Mouse (Mus musculus): ENCODE data around the gene Rnf214. TPM values are rescaled to one million over a fixed set of nuclear protein-coding genes. Genes with fewer than 3 reads are reported as not detected.

The Rnf214 gene
- polyA plus RNA-seq (2012): 0.96 and 1.3 TPM in 2 replicates

DNA sequence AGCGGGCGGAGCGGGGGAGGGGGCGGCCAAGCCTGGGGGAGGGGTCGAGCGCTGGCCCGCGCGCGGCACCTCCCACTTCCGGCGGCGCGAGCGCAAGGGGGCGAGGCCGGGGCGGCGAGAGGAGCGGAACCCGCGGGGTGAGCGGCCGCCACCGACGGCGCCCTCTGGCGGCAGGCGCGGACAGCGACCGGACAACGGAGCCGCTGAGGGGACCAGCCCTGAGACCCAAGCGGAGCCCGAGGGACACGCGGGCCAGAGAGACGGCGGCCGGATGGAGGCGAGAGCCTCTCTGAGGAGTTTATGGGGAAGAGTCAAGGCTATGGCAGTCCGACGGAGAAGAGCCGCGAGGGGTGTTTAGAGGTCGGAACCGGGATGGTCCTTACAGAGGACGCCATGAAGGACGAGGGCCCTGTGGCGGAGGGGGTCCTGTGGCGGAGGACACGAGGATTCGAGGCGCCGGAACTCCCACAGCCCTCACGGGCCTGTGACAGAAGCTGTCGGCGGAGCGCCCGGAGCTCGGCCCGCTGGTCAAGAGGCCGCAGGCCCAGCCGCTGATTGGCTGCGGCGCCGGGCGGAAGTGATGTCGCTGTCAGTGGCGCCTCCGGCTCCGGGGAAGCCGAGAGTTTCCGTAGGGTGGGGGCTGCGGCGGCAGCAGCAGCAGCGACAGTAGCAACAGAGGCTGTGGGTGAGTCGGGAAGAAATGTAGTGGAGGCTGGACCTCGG lies at the start of gene Rnf214, which contains the start of gene Pcsk7:
Rnf214 (minus strand) TSS at position 557 of the 723 bp plus-strand sequence.
Pcsk7 (plus strand) TSS at position 143 of the 723 bp plus-strand sequence.
- H3K9me3 ChIP-seq (ENCODE audit: control insufficient read depth, low read length): no peaks in the 10 kb centered on the region
- TF ChIP-seq TAL1 (IDR thresholded peaks at IDR 0.05; ENCODE audit: low read length): no peak
- TF ChIP-seq GATA1 (IDR thresholded peaks at IDR 0.05; ENCODE audit: low read length): no peak
- peak within 1 kb of the TSS; percentile 70 for H3K4me3 ChIP-seq (replicated peaks)
- peaks cover 32% of the 10 kb centered on the region for H3K4me1 ChIP-seq (ENCODE audit: control insufficient read depth)
- H3K36me3 ChIP-seq (ENCODE audit: control insufficient read depth): peaks cover 52% of the 10 kb centered on the region
- H3K27me3 ChIP-seq (ENCODE audit: control insufficient read depth): no peaks in the 10 kb centered on the region

DNA sequence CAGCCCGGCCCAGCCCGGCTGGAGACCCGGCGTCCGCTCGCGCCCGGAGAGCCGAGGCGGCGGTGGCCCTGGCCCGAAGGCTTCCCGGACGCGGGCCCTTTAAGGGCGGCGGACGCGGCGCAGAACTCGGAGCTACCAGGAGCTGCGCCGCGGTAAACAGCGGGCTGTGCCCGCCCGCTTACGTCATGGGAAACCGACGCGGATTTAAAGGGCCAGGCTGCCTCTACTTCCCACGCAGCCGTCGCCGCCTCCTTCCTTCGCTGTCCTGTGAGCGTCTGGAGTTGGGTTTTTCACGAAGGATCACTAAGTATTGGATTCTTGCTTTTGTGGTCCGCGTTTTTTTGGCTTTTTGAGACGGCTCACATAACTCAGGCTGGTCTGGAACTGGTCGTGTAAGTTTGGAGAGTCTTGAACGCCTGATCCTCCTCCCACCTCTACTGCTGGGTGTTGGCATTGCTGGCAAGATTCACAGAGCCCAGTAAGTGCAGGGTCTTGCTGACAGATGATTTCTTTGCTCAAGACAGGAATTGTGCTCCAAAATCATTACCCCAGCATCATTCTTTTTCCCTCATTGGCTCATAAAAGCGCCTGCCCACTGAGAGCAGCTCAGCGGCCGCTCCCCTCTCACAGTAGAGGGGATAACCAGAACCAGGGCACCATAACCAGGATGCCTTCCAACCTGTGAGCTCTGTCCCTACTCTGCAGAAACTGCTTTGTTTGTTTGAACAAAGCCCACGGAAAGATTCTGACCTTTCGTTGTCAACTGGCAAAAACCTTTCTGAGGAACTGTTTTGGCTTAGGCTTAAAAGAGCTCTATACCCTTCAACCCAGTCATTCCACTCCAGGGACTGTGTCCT lies 48.6 kb upstream of the Rnf214 start, which contains the start of gene Sidt2:
Sidt2 (minus strand) TSS at position 152 of the 857 bp plus-strand sequence.
- H3K4me1 ChIP-seq (ENCODE audit: control insufficient read depth): peaks cover 39% of the 10 kb centered on the region
- H3K9me3 ChIP-seq (ENCODE audit: control insufficient read depth, low read length): no peaks in the 10 kb centered on the region
- peaks cover 48% of the 10 kb centered on the region for H3K36me3 ChIP-seq (ENCODE audit: control insufficient read depth)
- H3K4me3 ChIP-seq (replicated peaks): peak within 1 kb of the TSS; percentile 92
- no peaks in the 10 kb centered on the region for H3K27me3 ChIP-seq (ENCODE audit: control insufficient read depth)
- TF ChIP-seq GATA1 (IDR thresholded peaks at IDR 0.05; ENCODE audit: low read length) (no peak), TAL1 (IDR thresholded peaks at IDR 0.05; ENCODE audit: low read length) (no peak)

DNA sequence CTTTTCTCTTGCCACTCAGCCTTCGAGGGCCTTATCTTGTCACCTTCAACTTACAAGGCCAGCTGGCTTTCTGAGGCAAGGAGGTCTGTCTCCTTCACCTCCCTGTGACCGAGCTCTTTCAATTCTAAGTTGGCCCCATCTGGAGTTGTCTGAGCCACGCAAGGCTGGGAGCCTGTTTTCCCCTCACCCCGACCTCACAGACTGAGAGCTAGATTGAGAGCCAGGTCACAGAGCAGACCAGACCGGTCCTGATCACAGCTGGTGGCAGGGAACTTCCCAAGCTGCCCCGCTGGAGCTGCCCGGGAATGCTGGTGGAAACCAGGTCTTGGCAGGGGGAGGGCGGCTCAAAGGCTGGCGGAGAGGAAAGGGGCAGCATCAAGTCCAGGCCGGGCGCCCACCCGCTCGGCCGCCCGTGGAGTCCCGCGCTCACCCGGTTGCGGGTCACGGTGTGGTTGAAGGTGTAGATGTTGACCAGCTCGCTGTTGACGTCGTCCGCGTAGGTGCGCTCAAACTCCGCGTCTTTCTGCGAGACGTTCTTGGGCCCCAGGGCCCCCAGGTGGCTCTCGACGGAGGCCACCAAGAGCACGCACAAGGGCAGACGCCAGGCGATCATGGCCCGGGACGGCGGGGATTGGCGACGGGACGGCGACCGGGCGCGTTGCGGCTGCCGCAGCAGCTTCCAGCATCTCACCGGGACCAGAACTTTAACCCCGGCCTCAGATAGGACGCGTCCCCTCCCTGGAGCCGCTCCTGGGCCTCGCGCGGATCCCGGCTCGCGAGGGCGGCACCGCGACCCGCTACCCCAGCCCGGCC lies 47.8 kb upstream of the Rnf214 start:
- Histone ChIP-seq H3K4me1 (ENCODE audit: control insufficient read depth) (peaks cover 39% of the 10 kb centered on the region), H3K36me3 (ENCODE audit: control insufficient read depth) (peaks cover 48% of the 10 kb centered on the region), H3K4me3 (replicated peaks) (peak overlapping the region; percentile 92), H3K27me3 (ENCODE audit: control insufficient read depth) (no peaks in the 10 kb centered on the region), H3K9me3 (ENCODE audit: control insufficient read depth, low read length) (no peaks in the 10 kb centered on the region)
- no peak for TF ChIP-seq GATA1 (IDR thresholded peaks at IDR 0.05; ENCODE audit: low read length)

DNA sequence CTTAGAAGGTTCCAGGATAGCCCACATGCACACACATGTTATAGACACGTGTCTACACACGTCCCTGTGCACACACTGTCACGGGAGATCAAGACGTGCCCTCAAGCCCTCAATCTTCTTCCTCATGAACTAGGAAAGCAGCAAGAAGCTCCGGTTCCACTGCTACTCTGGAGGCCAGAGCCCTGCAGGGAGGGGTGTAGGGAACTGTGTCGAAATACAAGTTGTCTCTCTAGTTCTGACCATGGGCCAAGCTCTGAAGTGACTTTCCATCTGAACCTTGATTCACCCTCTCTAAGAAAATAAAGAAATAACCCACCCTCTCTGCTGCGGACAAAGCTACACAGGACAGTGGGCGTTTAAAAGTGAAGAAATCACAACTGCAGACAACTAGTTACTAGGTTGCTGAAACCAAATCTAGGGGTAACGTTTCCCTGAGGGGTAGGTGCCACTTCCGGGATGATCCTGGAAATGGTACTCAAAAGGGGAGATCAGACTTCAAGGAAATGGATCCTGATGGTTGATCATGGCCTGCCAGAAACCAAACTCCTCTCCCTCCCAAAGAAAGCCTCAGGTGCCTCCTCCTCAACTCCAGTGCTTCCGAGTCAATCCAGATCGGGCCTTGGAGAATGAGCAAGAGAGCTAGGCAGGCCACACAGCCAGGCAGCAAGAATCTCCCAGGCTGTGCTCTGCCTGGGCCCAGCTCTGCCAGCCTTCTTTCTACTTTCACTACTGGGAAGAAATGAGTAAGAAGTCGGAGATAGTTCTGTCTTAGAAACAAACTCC lies 47.0 kb upstream of the Rnf214 start:
- H3K27me3 ChIP-seq (ENCODE audit: control insufficient read depth): no peaks in the 10 kb centered on the region
- peaks cover 51% of the 10 kb centered on the region for H3K36me3 ChIP-seq (ENCODE audit: control insufficient read depth)

DNA sequence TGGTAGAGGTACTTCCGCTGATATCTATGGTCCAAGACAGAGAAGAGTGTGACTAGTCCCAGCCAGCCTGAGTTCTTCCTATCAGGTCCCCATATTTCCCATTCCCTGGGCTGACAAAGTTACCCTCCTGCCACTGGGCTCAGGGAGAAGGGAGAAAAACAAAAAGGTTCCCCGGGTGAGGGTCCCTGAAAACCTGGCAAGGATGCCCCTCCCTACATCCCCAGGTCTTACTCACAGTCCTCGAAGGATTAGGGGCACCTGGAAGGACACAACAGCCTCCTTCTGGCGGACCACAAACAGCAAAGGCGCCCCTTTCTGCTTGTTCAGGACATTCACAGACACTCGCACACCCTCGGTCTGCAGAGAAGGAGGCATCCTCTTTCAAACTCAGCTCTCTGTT lies 46.2 kb upstream of the Rnf214 start:
- H3K4me3 ChIP-seq (replicated peaks): peak overlapping the region; percentile 92
- no peak for TF ChIP-seq TAL1 (IDR thresholded peaks at IDR 0.05; ENCODE audit: low read length)
- no peak for TF ChIP-seq GATA1 (IDR thresholded peaks at IDR 0.05; ENCODE audit: low read length)
- peaks cover 56% of the 10 kb centered on the region for H3K36me3 ChIP-seq (ENCODE audit: control insufficient read depth)
- H3K27me3 ChIP-seq (ENCODE audit: control insufficient read depth): no peaks in the 10 kb centered on the region
- H3K4me1 ChIP-seq (ENCODE audit: control insufficient read depth): peaks cover 39% of the 10 kb centered on the region
- H3K9me3 ChIP-seq (ENCODE audit: control insufficient read depth, low read length): no peaks in the 10 kb centered on the region

More for the DNA sequence above, 47.0 kb upstream of the Rnf214 start:
- TF ChIP-seq TAL1 (IDR thresholded peaks at IDR 0.05; ENCODE audit: low read length): no peak
- no peak for TF ChIP-seq GATA1 (IDR thresholded peaks at IDR 0.05; ENCODE audit: low read length)
- peak overlapping the region; percentile 92 for H3K4me3 ChIP-seq (replicated peaks)
- no peaks in the 10 kb centered on the region for H3K9me3 ChIP-seq (ENCODE audit: control insufficient read depth, low read length)
- H3K4me1 ChIP-seq (ENCODE audit: control insufficient read depth): peaks cover 39% of the 10 kb centered on the region

DNA sequence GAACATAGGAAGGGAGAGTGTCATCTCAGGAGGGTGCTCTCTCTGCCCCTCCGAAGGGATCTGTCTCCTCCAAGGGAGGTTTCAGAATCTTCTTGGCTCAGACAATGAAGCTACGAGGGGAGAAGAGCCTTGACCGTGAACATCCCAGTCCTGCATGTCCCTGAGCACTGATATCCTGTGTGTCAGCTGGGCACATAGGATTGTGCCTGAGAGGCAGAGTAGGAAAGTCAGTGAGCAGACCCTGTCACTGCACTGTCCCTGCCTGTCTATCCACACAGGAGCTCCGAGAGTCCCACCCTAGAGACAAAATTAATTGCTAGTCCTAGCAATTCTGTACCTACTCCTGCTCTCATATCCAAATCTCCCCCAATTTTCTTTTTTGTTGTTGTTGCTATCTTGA lies 45.3 kb upstream of the Rnf214 start:
- H3K9me3 ChIP-seq (ENCODE audit: control insufficient read depth, low read length): no peaks in the 10 kb centered on the region
- peaks cover 62% of the 10 kb centered on the region for H3K36me3 ChIP-seq (ENCODE audit: control insufficient read depth)
- TF ChIP-seq GATA1 (IDR thresholded peaks at IDR 0.05; ENCODE audit: low read length): no peak
- no peak for TF ChIP-seq TAL1 (IDR thresholded peaks at IDR 0.05; ENCODE audit: low read length)
- H3K4me3 ChIP-seq (replicated peaks): no peak overlapping the region
- no peaks in the 10 kb centered on the region for H3K27me3 ChIP-seq (ENCODE audit: control insufficient read depth)
- H3K4me1 ChIP-seq (ENCODE audit: control insufficient read depth): peaks cover 40% of the 10 kb centered on the region

DNA sequence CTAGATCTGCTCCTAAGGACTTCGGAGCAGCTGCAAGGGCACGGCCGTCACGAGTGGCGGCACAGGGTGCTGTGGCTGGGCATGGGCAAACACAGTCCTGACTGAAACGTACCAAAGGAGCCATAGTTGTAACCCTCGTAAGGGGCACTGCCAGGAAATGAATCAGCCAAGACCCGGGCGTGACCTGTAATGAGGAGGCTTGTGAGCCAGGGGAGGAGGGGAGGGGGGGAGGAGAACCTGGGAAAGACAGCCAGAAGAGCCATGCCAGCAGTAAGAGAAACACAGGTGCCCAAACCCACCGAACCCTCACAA lies 40.1 kb upstream of the Rnf214 start:
- no peak for TF ChIP-seq GATA1 (IDR thresholded peaks at IDR 0.05; ENCODE audit: low read length)
- TF ChIP-seq TAL1 (IDR thresholded peaks at IDR 0.05; ENCODE audit: low read length): no peak
- H3K36me3 ChIP-seq (ENCODE audit: control insufficient read depth): peaks cover 97% of the 10 kb centered on the region
- H3K9me3 ChIP-seq (ENCODE audit: control insufficient read depth, low read length): peaks cover 31% of the 10 kb centered on the region
- no peaks in the 10 kb centered on the region; the same call in 1 of the 2 replicates for H3K27me3 ChIP-seq (ENCODE audit: control insufficient read depth)
- no peak overlapping the region for H3K4me3 ChIP-seq (replicated peaks)
- H3K4me1 ChIP-seq (ENCODE audit: control insufficient read depth): peaks cover 46% of the 10 kb centered on the region

DNA sequence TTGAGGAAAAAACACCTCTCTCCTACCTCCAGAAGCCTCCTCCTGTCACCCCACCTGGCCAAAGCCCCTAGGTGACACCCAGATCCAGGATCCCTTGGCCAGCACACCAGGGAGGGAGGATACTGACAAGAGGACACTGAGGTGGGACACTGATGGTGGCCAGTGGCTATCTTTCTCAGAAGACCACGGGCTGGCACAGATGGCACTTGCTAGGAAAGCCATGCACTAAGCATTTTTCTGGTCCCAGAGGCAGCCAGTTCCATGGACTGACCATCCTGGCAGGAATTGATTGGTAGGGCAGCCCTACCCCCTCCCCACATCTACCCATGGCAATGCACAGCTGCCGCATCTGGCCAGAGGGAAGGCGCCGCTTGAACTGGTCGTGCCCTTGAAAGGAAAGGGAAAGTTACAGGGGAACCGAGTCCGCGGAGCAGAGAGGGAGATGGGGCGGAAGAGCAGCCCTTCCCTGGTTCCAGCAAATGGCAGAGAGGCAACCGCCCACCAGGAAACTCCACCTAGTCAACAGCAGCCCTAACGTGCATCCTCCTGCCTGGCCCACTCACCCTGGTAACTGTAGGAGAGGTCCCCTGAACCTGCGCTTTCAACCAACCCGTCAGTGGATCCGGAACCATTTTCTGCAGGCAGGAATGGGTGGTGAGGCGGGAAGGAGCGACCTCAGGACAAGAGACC lies 39.6 kb upstream of the Rnf214 start:
- peaks cover 97% of the 10 kb centered on the region for H3K36me3 ChIP-seq (ENCODE audit: control insufficient read depth)
- no peak for TF ChIP-seq GATA1 (IDR thresholded peaks at IDR 0.05; ENCODE audit: low read length)
- no peak for TF ChIP-seq TAL1 (IDR thresholded peaks at IDR 0.05; ENCODE audit: low read length)

More for the DNA sequence above, 39.6 kb upstream of the Rnf214 start:
- Histone ChIP-seq H3K9me3 (ENCODE audit: control insufficient read depth, low read length) (peaks cover 31% of the 10 kb centered on the region), H3K27me3 (ENCODE audit: control insufficient read depth) (no peaks in the 10 kb centered on the region; the same call in 1 of the 2 replicates), H3K4me1 (ENCODE audit: control insufficient read depth) (peaks cover 51% of the 10 kb centered on the region), H3K4me3 (replicated peaks) (no peak overlapping the region)
